22 mouse cellular contexts compared by ENCODE assay signal in the genomic region with DNA sequence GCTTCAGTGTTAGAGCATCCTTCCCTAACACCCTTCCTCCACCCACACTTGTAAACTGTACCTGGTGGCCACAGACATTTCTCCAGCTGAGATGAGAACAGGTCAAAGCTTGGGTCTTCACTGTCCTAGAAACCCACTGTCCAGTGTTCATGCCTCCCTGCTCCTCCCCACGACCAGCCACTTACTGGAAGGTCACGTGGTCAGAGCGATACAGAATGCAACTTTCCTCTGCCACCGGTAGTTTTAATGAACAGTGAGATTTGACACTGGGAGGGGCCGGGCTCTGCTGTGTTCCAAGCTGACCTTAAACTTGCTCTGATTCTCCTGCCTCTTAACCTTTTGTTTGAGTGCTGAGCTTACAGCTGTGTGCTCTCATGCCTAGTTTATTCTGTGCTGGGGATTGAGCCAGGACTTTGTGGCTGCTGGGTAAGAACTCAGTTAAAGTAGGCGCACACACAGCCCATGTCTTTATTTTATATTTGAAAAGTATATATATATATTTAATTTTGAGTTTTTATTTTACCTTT. TPM values are rescaled to one million over a fixed set of nuclear protein-coding genes. Genes with fewer than 3 reads are reported as not detected.
DNase-seq lines count a peak whose midpoint lies in the region; ATAC-seq and TF ChIP-seq lines count a peak whose summit lies in the region.
"Had no signal": no experiment of that assay in that cellular context is flagged by ENCODE, and none has a peak within 500 bp of the region (broad histone marks: within the 10 kb centered on the region; RNA-seq: fewer than 3 reads in every experiment).

No protein-coding gene starts in this region.

- H3K9ac ChIP-seq in kidney, embryonic 15.5 days, result no peak overlapping the region
- H3K9ac ChIP-seq in midbrain, embryonic 11.5 days (ENCODE audit: low read length), result no peak overlapping the region
- H3K9ac ChIP-seq in midbrain, embryonic 14.5 days (replicated peaks; ENCODE audit: low read length), result no peak overlapping the region
- H3K9ac ChIP-seq in hindbrain, postnatal 0 days (replicated peaks; ENCODE audit: low read length), result no peak overlapping the region
- H3K9ac ChIP-seq: embryonic facial prominence, embryonic 12.5 days; forebrain, embryonic 13.5 days; limb, embryonic 15.5 days; liver, embryonic 15.5 days had no signal

- no peak for TF ChIP-seq CTCF in hindbrain, postnatal 0 days (IDR thresholded peaks at IDR 0.05; ENCODE audit: low read depth)

- ATAC-seq in kidney, embryonic 15.5 days (replicated peaks; ENCODE audit: low FRiP score), result no peak
- ATAC-seq in midbrain, embryonic 11.5 days (ENCODE audit: low FRiP score), result no peak
- no peak for ATAC-seq in midbrain, embryonic 14.5 days (ENCODE audit: low FRiP score, low TSS enrichment)
- ATAC-seq in hindbrain, postnatal 0 days, result no peak
- ATAC-seq: forebrain, embryonic 13.5 days; hindbrain, embryonic 16.5 days; intestine, embryonic 16.5 days had no signal

- 0 out of 2 replicates have a peak overlapping the region, but pooled peaks have one; percentile 33 for H3K27ac ChIP-seq in kidney, embryonic 15.5 days
- no peak overlapping the region for H3K27ac ChIP-seq in midbrain, embryonic 11.5 days (ENCODE audit: low read depth, low read length)
- H3K27ac ChIP-seq in midbrain, embryonic 14.5 days (replicated peaks; ENCODE audit: low read depth, low read length), result no peak overlapping the region
- no peak overlapping the region for H3K27ac ChIP-seq in hindbrain, postnatal 0 days
- H3K27ac ChIP-seq: embryonic facial prominence, embryonic 12.5 days; forebrain, embryonic 13.5 days; gastrocnemius, adult 2 months; heart, embryonic 10.5 days; hindbrain, embryonic 10.5 days; limb, embryonic 15.5 days; liver, embryonic 15.5 days; midbrain, embryonic 10.5 days had no signal

- H3K4me3 ChIP-seq in kidney, embryonic 15.5 days (replicated peaks), result no peak overlapping the region
- no peak overlapping the region for H3K4me3 ChIP-seq in midbrain, embryonic 11.5 days (ENCODE audit: low read depth, low read length)
- H3K4me3 ChIP-seq in midbrain, embryonic 14.5 days (replicated peaks; ENCODE audit: low read depth, low read length), result no peak overlapping the region
- H3K4me3 ChIP-seq in hindbrain, postnatal 0 days (ENCODE audit: low read length), result no peak overlapping the region
- H3K4me3 ChIP-seq: embryonic facial prominence, embryonic 12.5 days; forebrain, embryonic 13.5 days; gastrocnemius, adult 2 months; heart, embryonic 10.5 days; hindbrain, embryonic 10.5 days; limb, embryonic 15.5 days; liver, embryonic 15.5 days; midbrain, embryonic 10.5 days had no signal

- no peaks in the 10 kb centered on the region for H3K27me3 ChIP-seq in kidney, embryonic 15.5 days
- no peaks in the 10 kb centered on the region for H3K27me3 ChIP-seq in midbrain, embryonic 11.5 days (ENCODE audit: control insufficient read depth, insufficient read depth, low read length)
- no peaks in the 10 kb centered on the region for H3K27me3 ChIP-seq in midbrain, embryonic 14.5 days (ENCODE audit: control insufficient read depth, insufficient read depth, low read length)
- H3K27me3 ChIP-seq in hindbrain, postnatal 0 days (ENCODE audit: insufficient read depth, low read length), result no peaks in the 10 kb centered on the region
- H3K27me3 ChIP-seq: embryonic facial prominence, embryonic 12.5 days; forebrain, embryonic 13.5 days; limb, embryonic 15.5 days; liver, embryonic 15.5 days had no signal

- 26% methylated on average over 6 of the region's 6 CpGs for WGBS in kidney, embryonic 15.5 days
- WGBS in midbrain, embryonic 11.5 days, result 67% methylated on average over 6 of the region's 6 CpGs
- 71% methylated on average over 6 of the region's 6 CpGs for WGBS in midbrain, embryonic 14.5 days
- WGBS in hindbrain, postnatal 0 days, result 58% methylated on average over 6 of the region's 6 CpGs

- H3K36me3 ChIP-seq in kidney, embryonic 15.5 days, result no peaks in the 10 kb centered on the region
- no peaks in the 10 kb centered on the region for H3K36me3 ChIP-seq in midbrain, embryonic 11.5 days (ENCODE audit: control insufficient read depth, insufficient read depth, low read length)
- H3K36me3 ChIP-seq in midbrain, embryonic 14.5 days (ENCODE audit: control insufficient read depth, insufficient read depth, low read length), result 0 out of 2 replicates have a peak, but pooled peaks cover 3% of the 10 kb centered on the region
- H3K36me3 ChIP-seq in hindbrain, postnatal 0 days (ENCODE audit: insufficient read depth, low read length), result peaks cover 11% of the 10 kb centered on the region; the same call in 1 of the 2 replicates
- H3K36me3 ChIP-seq: embryonic facial prominence, embryonic 12.5 days; heart, embryonic 10.5 days; hindbrain, embryonic 10.5 days; liver, embryonic 15.5 days; midbrain, embryonic 10.5 days had no signal

- H3K4me2 ChIP-seq in kidney, embryonic 15.5 days, result no peak overlapping the region
- no peak overlapping the region for H3K4me2 ChIP-seq in midbrain, embryonic 11.5 days
- H3K4me2 ChIP-seq in midbrain, embryonic 14.5 days (ENCODE audit: low read length), result no peak overlapping the region
- no peak overlapping the region for H3K4me2 ChIP-seq in hindbrain, postnatal 0 days (ENCODE audit: low read depth, low read length)
- H3K4me2 ChIP-seq: embryonic facial prominence, embryonic 12.5 days; forebrain, embryonic 13.5 days; limb, embryonic 15.5 days; liver, embryonic 15.5 days had no signal

- H3K9me3 ChIP-seq in kidney, embryonic 15.5 days (replicated peaks), result no peaks in the 10 kb centered on the region
- no peaks in the 10 kb centered on the region for H3K9me3 ChIP-seq in midbrain, embryonic 11.5 days (ENCODE audit: control insufficient read depth, low read length)
- no peaks in the 10 kb centered on the region for H3K9me3 ChIP-seq in midbrain, embryonic 14.5 days (ENCODE audit: control insufficient read depth, low read length)
- H3K9me3 ChIP-seq in hindbrain, postnatal 0 days (ENCODE audit: low read length), result no peaks in the 10 kb centered on the region
- H3K9me3 ChIP-seq: embryonic facial prominence, embryonic 12.5 days; forebrain, embryonic 13.5 days; heart, embryonic 10.5 days; hindbrain, embryonic 10.5 days; limb, embryonic 15.5 days; liver, embryonic 15.5 days; midbrain, embryonic 10.5 days had no signal

- peaks cover 22% of the 10 kb centered on the region for H3K4me1 ChIP-seq in kidney, embryonic 15.5 days
- peaks cover 7% of the 10 kb centered on the region; the same call in 1 of the 2 replicates for H3K4me1 ChIP-seq in midbrain, embryonic 11.5 days (ENCODE audit: control insufficient read depth, insufficient read depth, low read length)
- peaks cover 6% of the 10 kb centered on the region for H3K4me1 ChIP-seq in midbrain, embryonic 14.5 days (ENCODE audit: control insufficient read depth, insufficient read depth, low read length)
- 0 out of 2 replicates have a peak, but pooled peaks cover 5% of the 10 kb centered on the region for H3K4me1 ChIP-seq in hindbrain, postnatal 0 days (ENCODE audit: insufficient read depth, low read length)

- no peak for DNase-seq in kidney, postnatal 10 days
- peak; percentile 2 for DNase-seq in midbrain, embryonic 11.5 days (ENCODE audit: low spot score, missing footprints)
- no peak for DNase-seq in midbrain, embryonic 14.5 days
- DNase-seq in lung, postnatal 25 days (ENCODE audit: low spot score), result peak; percentile 35
- no peak for DNase-seq in testis, postnatal 10 days (ENCODE audit: low spot score)
- no peak for DNase-seq in hindbrain, postnatal 0 days (ENCODE audit: low spot score)
- DNase-seq: adrenal gland, postnatal 36 days; B cell, adult 2 months; cerebellum, postnatal 14 days; gastrocnemius, adult 2 months; layer of hippocampus, adult 9-11 months; thymus, postnatal 25 days had no signal

RNA-seq across cellular contexts. Expression of a gene that starts 3.3 kb away (rescaled TPM):
- polyA plus RNA-seq in kidney, embryonic 15.5 days (2015; fragmentation: Nextera tagmentation; extraction: Ambion mirVana), result 12.1 and 12.9 TPM in 2 replicates
- polyA plus RNA-seq in midbrain, embryonic 11.5 days (2014; fragmentation: Nextera tagmentation; extraction: Ambion mirVana), result 10.8 and 11.0 TPM in 2 replicates
- polyA plus RNA-seq in midbrain, embryonic 14.5 days (2014; fragmentation: Nextera tagmentation; extraction: Ambion mirVana), result 8.3 and 10.2 TPM in 2 replicates
- total RNA-seq in hindbrain, postnatal 0 days (2014; rRNA removed), result 5.2 and 6.9 TPM in 2 replicates
- 7.3 and 7.7 TPM in 2 replicates for polyA plus RNA-seq in hindbrain, postnatal 0 days (2015; fragmentation: Nextera tagmentation; extraction: Ambion mirVana)

RNA-seq across cellular contexts. Expression of a gene that starts 25.5 kb away (rescaled TPM):
- 6.7 and 9.2 TPM in 2 replicates for polyA plus RNA-seq in kidney, embryonic 15.5 days (2015; fragmentation: Nextera tagmentation; extraction: Ambion mirVana)
- 3.7 and 4.2 TPM in 2 replicates for polyA plus RNA-seq in midbrain, embryonic 11.5 days (2014; fragmentation: Nextera tagmentation; extraction: Ambion mirVana)
- polyA plus RNA-seq in midbrain, embryonic 14.5 days (2014; fragmentation: Nextera tagmentation; extraction: Ambion mirVana), result 11.0 and 16.6 TPM in 2 replicates
- 27.4 and 32.5 TPM in 2 replicates for total RNA-seq in hindbrain, postnatal 0 days (2014; rRNA removed)
- polyA plus RNA-seq in hindbrain, postnatal 0 days (2015; fragmentation: Nextera tagmentation; extraction: Ambion mirVana), result 26.5 and 26.7 TPM in 2 replicates

RNA-seq across cellular contexts. Expression of a gene that starts 45.4 kb away (rescaled TPM):
- polyA plus RNA-seq in kidney, embryonic 15.5 days (2015; fragmentation: Nextera tagmentation; extraction: Ambion mirVana), result 1.6 and 1.7 TPM in 2 replicates
- 1.2 and 1.3 TPM in 2 replicates for polyA plus RNA-seq in midbrain, embryonic 11.5 days (2014; fragmentation: Nextera tagmentation; extraction: Ambion mirVana)
- 0.36 and 0.41 TPM in 2 replicates for polyA plus RNA-seq in midbrain, embryonic 14.5 days (2014; fragmentation: Nextera tagmentation; extraction: Ambion mirVana)
- total RNA-seq in hindbrain, postnatal 0 days (2014; rRNA removed), result 0.32 and 1.3 TPM in 2 replicates
- 0.45 and 0.60 TPM in 2 replicates for polyA plus RNA-seq in hindbrain, postnatal 0 days (2015; fragmentation: Nextera tagmentation; extraction: Ambion mirVana)

RNA-seq across cellular contexts. Expression of a gene that starts 46.1 kb away (rescaled TPM):
- polyA plus RNA-seq in kidney, embryonic 15.5 days (2015; fragmentation: Nextera tagmentation; extraction: Ambion mirVana), result 0.37 and 0.42 TPM in 2 replicates
- 0.21 and 0.27 TPM in 2 replicates for polyA plus RNA-seq in midbrain, embryonic 11.5 days (2014; fragmentation: Nextera tagmentation; extraction: Ambion mirVana)
- polyA plus RNA-seq in midbrain, embryonic 14.5 days (2014; fragmentation: Nextera tagmentation; extraction: Ambion mirVana), result 0.23 and 0.24 TPM in 2 replicates
- total RNA-seq in hindbrain, postnatal 0 days (2014; rRNA removed), result 0.16 and 0.18 TPM in 2 replicates
- polyA plus RNA-seq in hindbrain, postnatal 0 days (2015; fragmentation: Nextera tagmentation; extraction: Ambion mirVana), result 0.14 and 0.31 TPM in 2 replicates

Comparison
In these comparisons a context has a peak if more than half of its experiments do, and no peak if none do; other contexts are left out.
1. DNase-seq: peak in midbrain, embryonic 11.5 days (single experiment) and lung, postnatal 25 days (single experiment); none in kidney, postnatal 10 days (single experiment), midbrain, embryonic 14.5 days (single experiment), testis, postnatal 10 days (single experiment) and hindbrain, postnatal 0 days (single experiment).